Mouse (Mus musculus) gastrocnemius, adult 18-20 months (tissue): ENCODE results near the gene Prox2. TPM values are rescaled to one million over a fixed set of nuclear protein-coding genes. Genes with fewer than 3 reads are reported as not detected.
A peak's percentile ranks its signal among the peaks of the same experiment; 100 is the strongest.

Source experiments
- DNase-seq: peaks from one replicate; pipeline ENCODE4 v3.0.0; 2021; ENCODE audit warnings: low spot score
- total RNA-seq, 2 experiments: library from RNA; stranded (reverse); gene quantifications; 2 replicates each; pipeline ENCODE4 v1.2.3; 2021

Gene Prox2
- total RNA-seq, 2 experiments from 2014 or later = 1.9 to 3.4 TPM

- no peak for DNase-seq
These were observed 23.7 kb upstream of the Prox2 start for GRCm38 (mm10) chr12:85134043-85134794.

GRCm38 (mm10) chr12:85131361-85131760, 20.8 kb upstream of the Prox2 start:
- DNase-seq = no peak

GRCm38 (mm10) chr12:85129426-85129978, 18.9 kb upstream of the Prox2 start:
- peak; percentile 60 for DNase-seq

DNA sequence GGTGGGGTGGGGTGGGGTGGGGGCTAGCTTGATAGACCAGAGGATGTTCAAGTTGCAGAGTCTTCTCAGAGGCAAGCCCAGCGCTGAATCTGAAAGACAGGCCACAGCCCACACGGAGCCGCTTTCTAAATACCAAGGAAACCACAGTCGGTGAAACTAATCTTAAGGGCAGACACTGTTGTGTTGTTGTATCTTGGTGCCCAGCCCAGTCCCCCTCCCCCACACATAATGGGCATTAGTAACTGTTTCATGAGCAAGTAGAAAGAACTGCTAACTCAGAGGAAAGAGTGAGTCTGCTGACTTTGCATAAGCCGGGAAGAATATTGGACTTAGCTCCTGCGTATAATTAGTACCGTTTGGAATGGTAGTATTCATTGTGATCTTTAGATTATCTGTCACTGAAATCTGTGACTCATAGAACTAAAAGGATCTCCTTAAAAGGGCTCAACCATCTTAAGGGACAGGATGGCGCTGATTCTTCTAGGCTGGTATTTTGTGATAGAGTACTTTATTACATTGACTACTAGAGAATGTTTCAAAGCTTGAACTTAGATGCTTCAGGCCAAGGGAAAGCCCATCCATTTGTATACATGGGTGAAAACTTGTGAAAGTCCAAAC, 16.5 kb upstream of the Prox2 start:
- no peak for DNase-seq

DNA sequence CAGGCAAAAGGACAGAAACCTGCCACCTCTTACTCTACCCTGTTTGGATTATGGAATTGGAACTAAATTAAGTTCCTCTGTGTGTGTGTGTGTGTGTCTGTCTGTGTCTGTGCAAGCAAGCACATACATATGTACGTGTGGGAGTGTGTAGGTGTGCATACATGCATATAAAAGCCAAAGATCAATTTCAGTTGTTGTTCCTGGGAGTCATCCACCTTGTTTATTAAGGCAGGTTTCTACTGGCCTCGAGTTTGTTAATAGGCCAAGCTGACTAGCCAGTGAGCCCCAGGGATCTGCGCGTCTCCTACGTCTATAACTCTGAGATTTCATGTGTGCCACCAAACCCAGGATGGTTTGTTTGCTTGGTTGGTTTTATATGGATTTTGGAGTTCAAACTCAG, 14.2 kb upstream of the Prox2 start:
- DNase-seq = no peak

GRCm38 (mm10) chr12:85123645-85124044, 13.1 kb upstream of the Prox2 start:
- no peak for DNase-seq

GRCm38 (mm10) chr12:85123108-85123530, 12.6 kb upstream of the Prox2 start:
- no peak for DNase-seq

DNA sequence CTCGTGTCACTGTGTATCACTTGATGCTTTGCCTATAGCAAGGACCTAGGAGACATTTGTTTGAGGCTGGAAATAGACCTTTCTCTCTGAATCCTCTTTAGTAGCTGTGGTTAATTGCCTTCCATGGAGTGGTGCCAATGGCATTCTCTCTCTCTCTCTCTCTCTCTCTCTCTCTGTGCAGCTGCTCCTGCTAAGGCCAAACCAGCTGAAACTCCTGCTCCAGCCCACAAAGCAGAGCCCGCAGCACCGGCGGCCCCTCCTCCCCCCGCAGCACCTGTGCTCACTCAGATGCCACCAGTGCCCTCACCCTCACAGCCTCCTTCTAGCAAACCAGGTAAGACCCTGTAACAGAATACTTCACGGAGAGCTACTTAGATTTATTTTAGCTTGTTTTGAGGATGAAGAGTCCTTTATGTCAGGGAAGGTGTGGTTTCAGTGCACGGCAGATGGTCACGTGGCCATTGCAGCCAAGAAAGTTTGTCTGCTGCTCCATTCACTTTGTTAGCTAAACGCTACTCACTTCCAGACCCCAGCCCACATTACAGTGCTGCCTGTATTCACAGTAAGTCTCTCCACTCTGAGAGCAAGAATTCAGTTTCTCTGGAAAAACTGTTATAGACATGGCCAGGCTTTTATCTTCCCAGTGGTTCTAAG, 11.4 kb upstream of the Prox2 start:
- DNase-seq = no peak

GRCm38 (mm10) chr12:85115678-85116077, 5.1 kb upstream of the Prox2 start:
- DNase-seq = no peak

GRCm38 (mm10) chr12:85113917-85114316, 3.4 kb upstream of the Prox2 start:
- no peak for DNase-seq

DNA sequence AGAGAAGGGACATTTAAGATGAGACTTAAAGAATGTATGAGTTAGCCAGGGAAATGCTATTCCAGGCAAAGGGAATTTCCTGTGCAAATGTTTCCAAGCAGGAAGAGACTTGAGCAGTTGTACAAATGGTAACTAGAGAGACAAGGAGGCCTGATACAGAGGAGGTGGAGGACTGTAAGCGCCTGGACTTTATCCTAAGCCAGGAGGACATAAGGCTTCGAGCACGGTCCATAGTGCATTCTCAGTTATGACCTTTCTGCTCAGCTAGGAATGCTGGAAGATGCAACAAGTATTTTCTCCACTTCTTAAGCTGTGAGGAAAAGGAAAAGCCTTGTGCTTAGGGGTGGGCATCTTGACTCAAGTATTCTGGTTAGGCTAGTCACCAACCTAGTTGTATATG, 2.8 kb upstream of the Prox2 start:
- no peak for DNase-seq

GRCm38 (mm10) chr12:85112550-85113251, 2.1 kb upstream of the Prox2 start:
- no peak for DNase-seq

DNA sequence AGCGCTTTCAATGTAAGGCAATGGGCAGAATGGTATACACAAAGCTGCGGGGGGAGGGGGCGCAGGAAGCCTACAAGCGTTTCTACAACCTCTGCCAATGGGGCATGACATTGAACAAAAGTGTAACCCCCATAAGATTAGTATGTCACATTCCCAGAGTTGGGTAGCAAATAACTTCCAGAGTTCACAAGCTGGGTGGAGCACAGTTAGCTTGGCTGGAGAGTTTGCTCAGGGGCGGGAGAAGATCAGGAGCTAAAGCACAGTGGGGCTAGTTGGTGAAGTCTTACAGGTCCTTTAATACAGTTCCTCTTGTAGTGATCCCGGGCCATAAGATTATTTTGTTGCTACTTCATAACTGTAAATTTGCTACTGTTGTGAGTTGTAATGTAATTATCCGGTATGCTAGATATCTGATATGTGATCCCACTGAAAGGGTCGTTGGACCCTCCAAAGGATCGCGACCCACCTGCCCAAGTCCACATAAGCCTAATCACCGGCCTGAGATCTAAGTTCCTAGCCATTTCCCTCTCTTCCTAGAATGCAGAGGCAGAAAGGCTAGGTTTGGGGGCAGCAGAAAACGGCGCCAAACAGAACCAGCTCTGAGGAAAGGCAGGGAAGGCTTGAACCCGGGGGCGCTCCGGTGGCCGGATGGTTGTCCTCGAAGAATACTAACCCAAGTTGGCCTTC, 405 bp downstream of the Prox2 start:
- DNase-seq = peak; percentile 18

DNA sequence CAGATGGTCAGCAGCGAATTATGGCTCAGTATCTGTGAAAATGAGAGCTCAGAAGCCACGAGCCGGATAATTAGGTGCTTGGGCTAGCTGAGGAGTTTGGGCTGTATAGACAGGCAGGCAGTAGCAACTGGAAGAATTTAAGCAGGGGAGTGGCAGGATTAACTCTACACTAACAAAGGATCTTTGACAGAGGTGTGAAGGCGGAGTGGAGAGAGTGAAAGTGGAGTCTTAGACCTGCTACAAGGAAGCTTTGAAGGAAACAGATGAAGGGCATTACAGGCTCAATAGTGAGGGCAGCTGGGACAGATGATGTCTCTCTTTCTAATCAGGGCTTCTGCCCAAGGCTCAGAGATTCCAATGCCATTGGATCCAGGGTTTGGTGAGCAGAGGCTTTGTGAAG, 1.1 kb downstream of the Prox2 start:
- no peak for DNase-seq

DNA sequence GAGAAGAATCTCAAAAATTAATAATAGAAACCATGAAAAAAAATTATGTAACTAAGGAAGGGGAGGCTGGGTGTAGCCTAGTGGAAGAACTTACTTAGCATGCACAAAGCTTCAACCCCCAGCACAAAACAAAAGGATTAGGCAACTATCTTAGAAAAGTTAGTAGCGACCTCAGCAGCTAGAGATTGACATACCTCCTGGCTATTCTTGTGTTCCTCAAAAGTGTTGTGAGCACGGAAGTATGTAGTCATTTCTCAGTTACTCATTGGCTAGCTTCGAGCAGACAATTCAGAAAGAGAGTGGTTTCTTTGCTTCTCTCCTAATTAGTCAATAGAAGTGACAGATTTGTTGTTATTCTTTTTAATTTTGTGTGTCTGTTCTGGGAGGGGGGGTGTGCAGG, 1.9 kb downstream of the Prox2 start:
- DNase-seq = no peak

GRCm38 (mm10) chr12:85106292-85106691, 4.3 kb downstream of the Prox2 start:
- no peak for DNase-seq

DNA sequence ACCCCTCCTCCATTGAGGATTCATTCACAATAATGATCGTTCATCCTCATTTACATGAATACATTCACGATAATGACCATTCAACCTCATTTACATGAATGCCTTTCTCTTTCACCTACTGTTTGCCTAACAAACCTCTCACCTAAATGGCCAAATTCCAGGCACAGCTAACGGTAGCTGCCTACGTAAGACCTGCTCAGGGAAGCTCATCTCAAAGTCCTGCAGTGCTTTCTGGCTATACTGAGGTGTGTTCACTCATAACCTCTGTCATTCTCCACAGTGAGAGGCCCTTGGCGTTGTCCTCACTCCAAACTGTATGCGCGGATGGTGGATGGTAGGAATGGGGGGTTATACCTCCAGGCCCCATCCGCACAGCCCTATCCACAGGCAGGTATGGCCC, 5.8 kb downstream of the Prox2 start:
- no peak for DNase-seq

GRCm38 (mm10) chr12:85103096-85103495, 7.5 kb downstream of the Prox2 start:
- DNase-seq = no peak

GRCm38 (mm10) chr12:85101521-85102106, 8.9 kb downstream of the Prox2 start:
- DNase-seq = no peak

- DNase-seq = no peak
These were observed 9.6 kb downstream of the Prox2 start for GRCm38 (mm10) chr12:85101001-85101400.

- no peak for DNase-seq
These were observed 14.7 kb downstream of the Prox2 start for GRCm38 (mm10) chr12:85095859-85096258.
